8 mouse cellular contexts compared by ENCODE assay signal in genomic region chr1:187448173-187448572, GRCm38 (mm10).
DNase-seq lines count a peak whose midpoint lies in the region; ATAC-seq and TF ChIP-seq lines count a peak whose summit lies in the region.

No protein-coding gene starts in this region.

- peak overlapping the region; percentile 42 for H3K4me2 ChIP-seq in heart, embryonic 16.5 days (ENCODE audit: low read depth, low read length)
- peak overlapping the region; percentile 42 for H3K4me2 ChIP-seq in lung, embryonic 14.5 days

- no peaks in the 10 kb centered on the region for H3K4me1 ChIP-seq in ES-Bruce4 (ENCODE audit: control insufficient read depth, insufficient read depth, low read length)
- no peaks in the 10 kb centered on the region; the same call in 1 of the 2 replicates for H3K4me1 ChIP-seq in heart, embryonic 16.5 days (ENCODE audit: control insufficient read depth, insufficient read depth, low read length)
- H3K4me1 ChIP-seq in lung, embryonic 14.5 days (ENCODE audit: insufficient read depth) = no peaks in the 10 kb centered on the region

- peak; percentile 63 for TF ChIP-seq CTCF in ES-Bruce4 (IDR thresholded peaks at IDR 0.05; ENCODE audit: low read depth, low read length)
- peak; percentile 88 for TF ChIP-seq CTCF in lung, embryonic 14.5 days (IDR thresholded peaks at IDR 0.05; ENCODE audit: low read depth)

- peak; percentile 68 to 74 for DNase-seq in adrenal gland, postnatal 36 days
- DNase-seq in fibroblast of lung, adult 2 months (ENCODE audit: low read depth) = peak; percentile 23
- DNase-seq in layer of hippocampus, adult 18-20 months (ENCODE audit: low spot score in 2 of 2) = peak; percentile 48 to 85
- peak; percentile 98 for DNase-seq in lung, embryonic 14.5 days
- peak; percentile 81 for DNase-seq in retina, postnatal 1 day
- no peak for DNase-seq in natural killer cell, adult 2 months (ENCODE audit: low spot score in 2 of 2)

- H3K27ac ChIP-seq in ES-Bruce4 (ENCODE audit: insufficient read depth, low read length) = no peak overlapping the region
- no peak overlapping the region for H3K27ac ChIP-seq in heart, embryonic 16.5 days (ENCODE audit: low read length)
- no peak overlapping the region for H3K27ac ChIP-seq in lung, embryonic 14.5 days (ENCODE audit: low read depth)

- H3K27me3 ChIP-seq in ES-Bruce4 (ENCODE audit: control insufficient read depth, insufficient read depth, low read length, poor library complexity, severe bottlenecking) = no peaks in the 10 kb centered on the region
- H3K27me3 ChIP-seq in heart, embryonic 16.5 days (ENCODE audit: control insufficient read depth, insufficient read depth, low read length) = no peaks in the 10 kb centered on the region
- H3K27me3 ChIP-seq in lung, embryonic 14.5 days (ENCODE audit: insufficient read depth, low read length) = no peaks in the 10 kb centered on the region

- no peak for TF ChIP-seq EP300 in ES-Bruce4 (IDR thresholded peaks at IDR 0.05; ENCODE audit: insufficient read depth, low read depth, low read length)

- WGBS in heart, embryonic 16.5 days = 11% methylated on average over 6 of the region's 6 CpGs
- WGBS in lung, embryonic 14.5 days = 8% methylated on average over 6 of the region's 6 CpGs

- no peak for TF ChIP-seq POLR2A in ES-Bruce4 (IDR thresholded peaks at IDR 0.05; ENCODE audit: insufficient read depth, low read length)

- H3K36me3 ChIP-seq in ES-Bruce4 (ENCODE audit: control insufficient read depth, insufficient read depth, low read length, poor library complexity, severe bottlenecking) = no peaks in the 10 kb centered on the region
- no peaks in the 10 kb centered on the region for H3K36me3 ChIP-seq in heart, embryonic 16.5 days (ENCODE audit: control insufficient read depth, insufficient read depth)
- no peaks in the 10 kb centered on the region for H3K36me3 ChIP-seq in lung, embryonic 14.5 days (ENCODE audit: insufficient read depth)

- no peak for ATAC-seq in heart, embryonic 16.5 days (replicated peaks; ENCODE audit: extremely low read depth, insufficient read depth, low FRiP score)
- ATAC-seq in lung, embryonic 14.5 days (ENCODE audit: insufficient read depth) = peak; percentile 95

- H3K4me3 ChIP-seq in ES-Bruce4 (ENCODE audit: low read depth, low read length) = no peak overlapping the region
- no peak overlapping the region for H3K4me3 ChIP-seq in heart, embryonic 16.5 days (ENCODE audit: low read length)
- no peak overlapping the region for H3K4me3 ChIP-seq in lung, embryonic 14.5 days (ENCODE audit: low read depth, low read length)

- H3K9me3 ChIP-seq in ES-Bruce4 (replicated peaks; ENCODE audit: control insufficient read depth, insufficient read depth, low read length, poor library complexity, severe bottlenecking) = no peaks in the 10 kb centered on the region
- no peaks in the 10 kb centered on the region for H3K9me3 ChIP-seq in heart, embryonic 16.5 days (replicated peaks; ENCODE audit: control insufficient read depth, low read length)
- H3K9me3 ChIP-seq in lung, embryonic 14.5 days (ENCODE audit: low read depth, low read length) = no peaks in the 10 kb centered on the region

- no peak overlapping the region for H3K9ac ChIP-seq in ES-Bruce4 (ENCODE audit: low read depth, poor library complexity, severe bottlenecking)
- H3K9ac ChIP-seq in heart, embryonic 16.5 days (ENCODE audit: low read length) = no peak overlapping the region
- H3K9ac ChIP-seq in lung, embryonic 14.5 days = no peak overlapping the region

Comparison
In these comparisons a context has a peak if more than half of its experiments do, and no peak if none do; other contexts are left out.
1. DNase-seq: peak in adrenal gland, postnatal 36 days (2 of 2), fibroblast of lung, adult 2 months (single experiment), layer of hippocampus, adult 18-20 months (2 of 2), lung, embryonic 14.5 days (single experiment) and retina, postnatal 1 day (single experiment); none in natural killer cell, adult 2 months (0 of 2).